Mouse (Mus musculus): ENCODE measurements around the gene Erlin1.

- TF ChIP-seq EP300 (IDR thresholded peaks at IDR 0.05; ENCODE audit: low read length) (no peak), MAX (IDR thresholded peaks at IDR 0.05; ENCODE audit: low read length) (no peak), CTCF (conservative IDR thresholded peaks at IDR 0.05 in 1 of 2, IDR thresholded peaks at IDR 0.05 in 1 of 2; ENCODE audit: low read depth in 2 of 2, low read length in 2 of 2) (no peak), CHD1 (IDR thresholded peaks at IDR 0.05; ENCODE audit: low read depth, low read length) (no peak), ZKSCAN1 (IDR thresholded peaks at IDR 0.05; ENCODE audit: borderline replicate concordance, low read depth, low read length) (no peak), USF1 (IDR thresholded peaks at IDR 0.05; ENCODE audit: low read depth, low read length) (no peak), MEF2A (IDR thresholded peaks at IDR 0.05; ENCODE audit: borderline replicate concordance, low read depth, low read length) (no peak), NELFE (IDR thresholded peaks at IDR 0.05; ENCODE audit: low read depth, low read length) (no peak), PAX5 (IDR thresholded peaks at IDR 0.05; ENCODE audit: low read length) (no peak), SMC3 (IDR thresholded peaks at IDR 0.05; ENCODE audit: low read depth, low read length) (no peak), ZMIZ1 (IDR thresholded peaks at IDR 0.05; ENCODE audit: low read depth, low read length) (no peak), TCF12 (IDR thresholded peaks at IDR 0.05; ENCODE audit: low read depth, low read length) (no peak)
Observed at GRCm38 (mm10) chr19:44086278-44086677, 16.7 kb upstream of the Erlin1 start.
